Mouse (Mus musculus) kidney, adult 2 months (tissue): Measurements from ENCODE around the gene Chaf1a.
"Not testable (repeated sequence)": the region's sequence is repeated elsewhere in the genome, so short reads cannot be mapped to it uniquely, and the experiment has no call there.

ENCODE experiments used
- CTCF ChIP-seq: fragments of 200-500 bp; conservative IDR thresholded peaks from 2 replicates; pipeline ENCODE4 v1.5.1; 2011; ENCODE audit warnings: low read depth, mild to moderate bottlenecking, control low read depth, low read length, moderate library complexity, mixed read lengths; ENCODE audit not compliant: insufficient read depth, insufficient read length
- POLR2A ChIP-seq: fragments of 200-500 bp; IDR thresholded peaks from one replicate; pipeline ENCODE4 v1.6.1; 2011; ENCODE audit warnings: low read depth, low read length, control low read depth

- TF ChIP-seq CTCF, POLR2A: not testable (repeated sequence)
These were observed 38.1 kb downstream of the Chaf1a start for GRCm38 (mm10) chr17:56078361-56078760.
